Mouse (Mus musculus) intestine, embryonic 14.5 days (tissue): ENCODE data around the gene Cacna1e. TPM values are rescaled to one million over a fixed set of nuclear protein-coding genes. Genes with fewer than 3 reads are reported as not detected.

Experiments used
- ATAC-seq: fragments of 200-750 bp; cut with Nextera tagmentation; replicated peaks from 2 replicates; pipeline ENCODE4 v1.8.0; 2017; ENCODE audit warnings: low read depth, moderate number of reproducible peaks, moderate TSS enrichment, moderate library complexity; ENCODE audit not compliant: low FRiP score, low TSS enrichment
- DNase-seq: peaks from one replicate; pipeline ENCODE4 v3.0.0-alpha.2; 2018; ENCODE audit warnings: low spot score
- H3K27ac ChIP-seq: fragments of 300-500 bp; sonication (generic); 2 replicates; pipeline ENCODE4 v1.5.1; 2014; ENCODE audit warnings: low read depth, mild to moderate bottlenecking, control low read depth
- H3K27me3 ChIP-seq: fragments of 300-500 bp; sonication (generic); replicated peaks from 2 replicates; pipeline ENCODE4 v1.6.1; 2014; ENCODE audit warnings: low read length, control low read depth; ENCODE audit not compliant: control insufficient read depth, insufficient read depth
- H3K36me3 ChIP-seq: fragments of 300-500 bp; sonication (generic); 2 replicates; pipeline ENCODE4 v1.6.1; 2014; ENCODE audit warnings: low read length, control low read depth; ENCODE audit not compliant: control insufficient read depth, insufficient read depth
- H3K4me1 ChIP-seq: fragments of 300-500 bp; sonication (generic); replicated peaks from 2 replicates; pipeline ENCODE4 v1.6.1; 2014; ENCODE audit warnings: low read length, control low read depth, mixed read lengths; ENCODE audit not compliant: control insufficient read depth, insufficient read depth
- H3K4me2 ChIP-seq: fragments of 300-500 bp; sonication (generic); 2 replicates; pipeline ENCODE4 v1.6.1; 2014; ENCODE audit warnings: low read length
- H3K4me3 ChIP-seq: fragments of 300-500 bp; sonication (generic); 2 replicates; pipeline ENCODE4 v1.5.1; 2014; ENCODE audit warnings: low read depth, low read length, control low read depth, mixed read lengths
- H3K9ac ChIP-seq: fragments of 300-500 bp; sonication (generic); 2 replicates; pipeline ENCODE4 v1.6.1; 2014; ENCODE audit warnings: mild to moderate bottlenecking, low read length
- H3K9me3 ChIP-seq: fragments of 300-500 bp; sonication (generic); 2 replicates; pipeline ENCODE4 v1.6.1; 2016; ENCODE audit warnings: low read length, control low read depth; ENCODE audit not compliant: control insufficient read depth
- WGBS: fragments of 180-500 bp; shearing (Covaris S2); extraction: QIAGEN DNeasy Blood & Tissue Kit; methylation state at CpG from one replicate; pipeline ENCODE4 v1.1.7; 2014; 5-methylcytosine and 5-hydroxymethylcytosine counted together
- polyA plus RNA-seq: library from polyadenylated mRNA; unstranded; fragments of >200 nt; fragmentation: Nextera tagmentation; extraction: Ambion mirVana; gene quantifications from 2 replicates; pipeline ENCODE4 v1.2.1, GENCODE M21; 2014

Gene Cacna1e
- polyA plus RNA-seq, 1 experiment from 2014 or later: 2.0 TPM

DNA sequence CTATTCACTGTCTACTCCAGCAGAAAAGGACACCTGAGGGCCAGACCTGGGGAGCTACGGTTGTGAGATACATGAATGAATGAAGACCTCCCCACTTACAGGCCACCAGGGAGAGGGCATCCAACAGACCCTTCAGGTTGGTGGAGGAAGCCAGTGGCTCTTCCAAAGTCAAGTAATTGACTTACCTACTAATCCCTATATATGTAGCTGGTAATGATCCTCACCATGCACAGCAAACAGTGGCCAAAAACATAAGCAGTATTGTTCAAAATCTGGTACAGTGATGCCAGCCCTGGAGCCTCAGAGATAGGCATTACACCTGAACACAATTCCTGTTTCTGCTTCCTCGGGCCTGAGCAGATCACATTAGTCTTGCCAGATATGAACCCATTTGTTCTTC, 37.4 kb downstream of the Cacna1e start:
- Histone ChIP-seq H3K4me3 (no peak overlapping the region), H3K36me3 (no peaks in the 10 kb centered on the region), H3K9ac (no peak overlapping the region), H3K9me3 (no peaks in the 10 kb centered on the region), H3K4me2 (no peak overlapping the region), H3K27me3 (no peaks in the 10 kb centered on the region), H3K4me1 (no peaks in the 10 kb centered on the region; the same call in 1 of the 2 replicates), H3K27ac (no peak overlapping the region)
- ATAC-seq (no peak), DNase-seq (no peak)
- 76% methylated on average over 2 of the region's 2 CpGs for WGBS

GRCm38 (mm10) chr1:154843427-154843826, 40.9 kb downstream of the Cacna1e start:
- no peaks in the 10 kb centered on the region for H3K27me3 ChIP-seq
- no peaks in the 10 kb centered on the region for H3K36me3 ChIP-seq
- H3K4me3 ChIP-seq: no peak overlapping the region
- H3K4me1 ChIP-seq: no peaks in the 10 kb centered on the region; the same call in 1 of the 2 replicates
- ATAC-seq: no peak
- H3K4me2 ChIP-seq: no peak overlapping the region
- no peak overlapping the region for H3K27ac ChIP-seq
- no peak for DNase-seq
- no peak overlapping the region for H3K9ac ChIP-seq
- H3K9me3 ChIP-seq: no peaks in the 10 kb centered on the region
- WGBS: 83% methylated on average over 2 of the region's 2 CpGs

GRCm38 (mm10) chr1:154842336-154842735, 42.0 kb downstream of the Cacna1e start:
- no peaks in the 10 kb centered on the region for H3K9me3 ChIP-seq
- H3K36me3 ChIP-seq: no peaks in the 10 kb centered on the region
- H3K27ac ChIP-seq: no peak overlapping the region
- no peaks in the 10 kb centered on the region; the same call in 1 of the 2 replicates for H3K4me1 ChIP-seq
- no peak overlapping the region for H3K9ac ChIP-seq
- 57% methylated on average over 5 of the region's 5 CpGs for WGBS
- DNase-seq (no peak), ATAC-seq (no peak)
- no peaks in the 10 kb centered on the region for H3K27me3 ChIP-seq
- H3K4me2 ChIP-seq: no peak overlapping the region
- H3K4me3 ChIP-seq: no peak overlapping the region

DNA sequence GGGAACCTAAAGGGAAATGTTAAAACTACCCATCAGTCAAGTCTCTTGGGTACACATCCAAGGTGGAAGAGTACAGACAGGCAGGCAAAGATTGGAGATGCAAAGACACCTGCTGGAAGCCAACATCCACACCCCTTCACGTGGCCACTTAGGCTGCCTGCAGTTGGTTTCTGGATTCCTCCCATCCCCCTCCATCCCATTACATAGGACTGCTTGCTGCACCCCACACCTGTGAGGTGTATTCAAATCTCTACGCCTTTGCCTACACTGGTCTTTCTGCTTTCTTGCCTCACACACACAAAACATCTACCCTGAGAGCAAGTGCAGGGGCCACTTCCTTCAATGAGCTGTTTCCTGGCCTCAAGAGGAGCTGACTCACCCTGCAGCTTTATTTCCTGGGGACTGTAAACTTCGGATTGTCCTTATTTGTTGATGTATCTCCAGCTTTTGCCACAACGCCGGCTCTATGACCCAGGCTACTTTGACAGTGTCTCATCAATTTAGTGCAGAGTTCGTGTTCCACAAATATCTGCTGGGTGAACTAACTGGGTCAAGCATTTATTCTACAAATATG, 43.2 kb downstream of the Cacna1e start:
- Histone ChIP-seq H3K27ac (no peak overlapping the region), H3K4me1 (no peaks in the 10 kb centered on the region; the same call in 1 of the 2 replicates), H3K9me3 (no peaks in the 10 kb centered on the region), H3K36me3 (no peaks in the 10 kb centered on the region), H3K4me3 (no peak overlapping the region), H3K27me3 (no peaks in the 10 kb centered on the region), H3K9ac (no peak overlapping the region), H3K4me2 (no peak overlapping the region)
- WGBS: 68% methylated on average over 6 of the region's 6 CpGs
- no peak for ATAC-seq
- peak; percentile 23 for DNase-seq

- no peaks in the 10 kb centered on the region for H3K36me3 ChIP-seq
- DNase-seq (no peak), ATAC-seq (no peak)
- H3K4me2 ChIP-seq: no peak overlapping the region
- 90% methylated on average over 4 of the region's 4 CpGs for WGBS
- H3K27me3 ChIP-seq: no peaks in the 10 kb centered on the region
- no peak overlapping the region for H3K27ac ChIP-seq
- H3K9me3 ChIP-seq: no peaks in the 10 kb centered on the region
- no peak overlapping the region for H3K4me3 ChIP-seq
- H3K9ac ChIP-seq: no peak overlapping the region
- peaks cover 2% of the 10 kb centered on the region; the same call in 1 of the 2 replicates for H3K4me1 ChIP-seq
Observed at GRCm38 (mm10) chr1:154839272-154839671, 45.0 kb downstream of the Cacna1e start.

- no peaks in the 10 kb centered on the region for H3K27me3 ChIP-seq
- no peaks in the 10 kb centered on the region for H3K36me3 ChIP-seq
- DNase-seq (no peak), ATAC-seq (no peak)
- no peaks in the 10 kb centered on the region for H3K9me3 ChIP-seq
- WGBS: 94% methylated on average over 5 of the region's 5 CpGs
- H3K4me1 ChIP-seq: 0 out of 2 replicates have a peak, but pooled peaks cover 3% of the 10 kb centered on the region
- no peak overlapping the region for H3K4me3 ChIP-seq
- no peak overlapping the region for H3K4me2 ChIP-seq
- H3K27ac ChIP-seq: no peak overlapping the region
- H3K9ac ChIP-seq: no peak overlapping the region
Observed at GRCm38 (mm10) chr1:154836473-154836872, 47.8 kb downstream of the Cacna1e start.

GRCm38 (mm10) chr1:154832168-154832539, 52.1 kb downstream of the Cacna1e start:
- WGBS: 69% methylated on average over 9 of the region's 9 CpGs
- no peak overlapping the region for H3K4me2 ChIP-seq
- no peak overlapping the region for H3K27ac ChIP-seq
- H3K27me3 ChIP-seq: no peaks in the 10 kb centered on the region
- no peaks in the 10 kb centered on the region for H3K36me3 ChIP-seq
- no peaks in the 10 kb centered on the region for H3K9me3 ChIP-seq
- DNase-seq (no peak), ATAC-seq (no peak)
- H3K4me1 ChIP-seq: 0 out of 2 replicates have a peak, but pooled peaks cover 3% of the 10 kb centered on the region
- H3K4me3 ChIP-seq: no peak overlapping the region
- H3K9ac ChIP-seq: no peak overlapping the region

- Histone ChIP-seq H3K9ac (no peak overlapping the region), H3K27me3 (no peaks in the 10 kb centered on the region), H3K9me3 (no peaks in the 10 kb centered on the region), H3K27ac (no peak overlapping the region), H3K4me3 (no peak overlapping the region), H3K4me2 (no peak overlapping the region), H3K4me1 (0 out of 2 replicates have a peak, but pooled peaks cover 3% of the 10 kb centered on the region), H3K36me3 (no peaks in the 10 kb centered on the region)
- ATAC-seq (no peak), DNase-seq (no peak)
- 81% methylated on average over 10 of the region's 10 CpGs for WGBS
Observed at GRCm38 (mm10) chr1:154831269-154832167, 52.8 kb downstream of the Cacna1e start.
